Mouse (Mus musculus): ENCODE measurements around the gene Fam20a. TPM values are rescaled to one million over a fixed set of nuclear protein-coding genes. Genes with fewer than 3 reads are reported as not detected.

Gene Fam20a
- polyA plus RNA-seq (2012; rRNA removed) = 12.1 and 25.3 TPM in 2 replicates

GRCm38 (mm10) chr11:109721781-109722446 is at the start of gene Fam20a:
Fam20a (minus strand) TSS chr11:109722279.
- H3K36me3 ChIP-seq (ENCODE audit: control insufficient read depth, insufficient read depth, low read length) = no peaks in the 10 kb centered on the region
- peak within 1 kb of the TSS; percentile 92 for H3K4me3 ChIP-seq (ENCODE audit: low read depth, low read length)
- H3K27ac ChIP-seq (ENCODE audit: insufficient read depth, low read depth, low read length) = peak within 1 kb of the TSS; percentile 95
- peak; percentile 10; the same call in 1 of the 2 replicates for TF ChIP-seq CTCF (IDR thresholded peaks at IDR 0.05; ENCODE audit: extremely low read depth, insufficient read length, insufficient replicate concordance, low read depth, low read length)
- TF ChIP-seq POLR2A (IDR thresholded peaks at IDR 0.05; ENCODE audit: low read depth, low read length) = no peak
- under 1% methylated on average over 31 of the region's 31 CpGs for WGBS
- no peaks in the 10 kb centered on the region for H3K27me3 ChIP-seq (ENCODE audit: control insufficient read depth, insufficient read depth, low read length)
- H3K4me1 ChIP-seq (ENCODE audit: control insufficient read depth, insufficient read depth, insufficient read length, low read length) = peaks cover 9% of the 10 kb centered on the region

GRCm38 (mm10) chr11:109771381-109771780 is 49.3 kb upstream of the Fam20a start:
- H3K36me3 ChIP-seq (ENCODE audit: control insufficient read depth, insufficient read depth, low read length) = no peaks in the 10 kb centered on the region
- H3K27ac ChIP-seq (ENCODE audit: insufficient read depth, low read depth, low read length) = no peak overlapping the region
- H3K4me3 ChIP-seq (ENCODE audit: low read depth, low read length) = no peak overlapping the region
- no peak for TF ChIP-seq CTCF (IDR thresholded peaks at IDR 0.05; ENCODE audit: extremely low read depth, insufficient read length, insufficient replicate concordance, low read depth, low read length)
- TF ChIP-seq POLR2A (IDR thresholded peaks at IDR 0.05; ENCODE audit: low read depth, low read length) = no peak
- no peaks in the 10 kb centered on the region for H3K4me1 ChIP-seq (ENCODE audit: control insufficient read depth, insufficient read depth, insufficient read length, low read length)
- H3K27me3 ChIP-seq (ENCODE audit: control insufficient read depth, insufficient read depth, low read length) = no peaks in the 10 kb centered on the region
- WGBS = 47% methylated on average over 1 of the region's 1 CpGs

- Histone ChIP-seq H3K36me3 (ENCODE audit: control insufficient read depth, insufficient read depth, low read length) (no peaks in the 10 kb centered on the region), H3K4me3 (ENCODE audit: low read depth, low read length) (no peak overlapping the region), H3K27me3 (ENCODE audit: control insufficient read depth, insufficient read depth, low read length) (no peaks in the 10 kb centered on the region), H3K27ac (ENCODE audit: insufficient read depth, low read depth, low read length) (no peak overlapping the region), H3K4me1 (ENCODE audit: control insufficient read depth, insufficient read depth, insufficient read length, low read length) (no peaks in the 10 kb centered on the region)
- TF ChIP-seq CTCF (IDR thresholded peaks at IDR 0.05; ENCODE audit: extremely low read depth, insufficient read length, insufficient replicate concordance, low read depth, low read length) = no peak
- TF ChIP-seq POLR2A (IDR thresholded peaks at IDR 0.05; ENCODE audit: low read depth, low read length) = no peak
- 89% methylated on average over 14 of the region's 14 CpGs for WGBS
Observed at GRCm38 (mm10) chr11:109770185-109770584, 48.1 kb upstream of the Fam20a start.

GRCm38 (mm10) chr11:109769091-109769490 is 47.0 kb upstream of the Fam20a start:
- WGBS = 68% methylated on average over 5 of the region's 5 CpGs
- Histone ChIP-seq H3K27ac (ENCODE audit: insufficient read depth, low read depth, low read length) (no peak overlapping the region), H3K4me3 (ENCODE audit: low read depth, low read length) (no peak overlapping the region), H3K36me3 (ENCODE audit: control insufficient read depth, insufficient read depth, low read length) (no peaks in the 10 kb centered on the region), H3K27me3 (ENCODE audit: control insufficient read depth, insufficient read depth, low read length) (no peaks in the 10 kb centered on the region), H3K4me1 (ENCODE audit: control insufficient read depth, insufficient read depth, insufficient read length, low read length) (no peaks in the 10 kb centered on the region)
- TF ChIP-seq CTCF (IDR thresholded peaks at IDR 0.05; ENCODE audit: extremely low read depth, insufficient read length, insufficient replicate concordance, low read depth, low read length) = no peak
- TF ChIP-seq POLR2A (IDR thresholded peaks at IDR 0.05; ENCODE audit: low read depth, low read length) = no peak

GRCm38 (mm10) chr11:109760063-109760462 is 38.0 kb upstream of the Fam20a start:
- Histone ChIP-seq H3K36me3 (ENCODE audit: control insufficient read depth, insufficient read depth, low read length) (no peaks in the 10 kb centered on the region), H3K27me3 (ENCODE audit: control insufficient read depth, insufficient read depth, low read length) (no peaks in the 10 kb centered on the region), H3K4me1 (ENCODE audit: control insufficient read depth, insufficient read depth, insufficient read length, low read length) (0 out of 2 replicates have a peak, but pooled peaks cover 4% of the 10 kb centered on the region), H3K27ac (ENCODE audit: insufficient read depth, low read depth, low read length) (no peak overlapping the region), H3K4me3 (ENCODE audit: low read depth, low read length) (no peak overlapping the region)
- TF ChIP-seq POLR2A (IDR thresholded peaks at IDR 0.05; ENCODE audit: low read depth, low read length) = no peak
- no peak for TF ChIP-seq CTCF (IDR thresholded peaks at IDR 0.05; ENCODE audit: extremely low read depth, insufficient read length, insufficient replicate concordance, low read depth, low read length)
- 68% methylated on average over 7 of the region's 7 CpGs for WGBS

- H3K4me1 ChIP-seq (ENCODE audit: control insufficient read depth, insufficient read depth, insufficient read length, low read length) = 0 out of 2 replicates have a peak, but pooled peaks cover 4% of the 10 kb centered on the region
- no peak overlapping the region for H3K27ac ChIP-seq (ENCODE audit: insufficient read depth, low read depth, low read length)
- WGBS = 92% methylated on average over 2 of the region's 2 CpGs
- no peaks in the 10 kb centered on the region for H3K36me3 ChIP-seq (ENCODE audit: control insufficient read depth, insufficient read depth, low read length)
- TF ChIP-seq CTCF (IDR thresholded peaks at IDR 0.05; ENCODE audit: extremely low read depth, insufficient read length, insufficient replicate concordance, low read depth, low read length) (no peak), POLR2A (IDR thresholded peaks at IDR 0.05; ENCODE audit: low read depth, low read length) (no peak)
- no peak overlapping the region for H3K4me3 ChIP-seq (ENCODE audit: low read depth, low read length)
- no peaks in the 10 kb centered on the region for H3K27me3 ChIP-seq (ENCODE audit: control insufficient read depth, insufficient read depth, low read length)
Observed at GRCm38 (mm10) chr11:109758616-109759215, 36.6 kb upstream of the Fam20a start.

- Histone ChIP-seq H3K27me3 (ENCODE audit: control insufficient read depth, insufficient read depth, low read length) (no peaks in the 10 kb centered on the region), H3K4me3 (ENCODE audit: low read depth, low read length) (no peak overlapping the region), H3K36me3 (ENCODE audit: control insufficient read depth, insufficient read depth, low read length) (no peaks in the 10 kb centered on the region), H3K4me1 (ENCODE audit: control insufficient read depth, insufficient read depth, insufficient read length, low read length) (0 out of 2 replicates have a peak, but pooled peaks cover 3% of the 10 kb centered on the region), H3K27ac (ENCODE audit: insufficient read depth, low read depth, low read length) (no peak overlapping the region; the same call in 1 of the 2 replicates)
- no peak for TF ChIP-seq POLR2A (IDR thresholded peaks at IDR 0.05; ENCODE audit: low read depth, low read length)
- no peak for TF ChIP-seq CTCF (IDR thresholded peaks at IDR 0.05; ENCODE audit: extremely low read depth, insufficient read length, insufficient replicate concordance, low read depth, low read length)
- 84% methylated on average over 7 of the region's 7 CpGs for WGBS
Observed at GRCm38 (mm10) chr11:109754105-109754602, 32.1 kb upstream of the Fam20a start.

Measured in small intestine, adult 2 months (tissue).